Mouse (Mus musculus): ENCODE results near the gene Exoc6b. TPM values are rescaled to one million over a fixed set of nuclear protein-coding genes. Genes with fewer than 3 reads are reported as not detected.
"Not testable (repeated sequence)": the region's sequence is repeated elsewhere in the genome, so short reads cannot be mapped to it uniquely, and the experiment has no call there.

Gene Exoc6b
- polyA plus RNA-seq, 1 experiment from 2014 or later = 52.2 TPM

GRCm38 (mm10) chr6:84640324-84641061 is 428.8 kb downstream of the Exoc6b start:
- Histone ChIP-seq H3K36me3 (no peaks in the 10 kb centered on the region), H3K27me3 (no peaks in the 10 kb centered on the region), H3K9me3 (no peaks in the 10 kb centered on the region), H3K4me3 (replicated peaks) (no peak overlapping the region), H3K4me2 (replicated peaks) (no peak overlapping the region), H3K27ac (no peak overlapping the region), H3K9ac (replicated peaks) (no peak overlapping the region), H3K4me1 (replicated peaks) (no peaks in the 10 kb centered on the region)
- WGBS = 86% methylated on average over 9 of the region's 9 CpGs
- no peak for ATAC-seq

DNA sequence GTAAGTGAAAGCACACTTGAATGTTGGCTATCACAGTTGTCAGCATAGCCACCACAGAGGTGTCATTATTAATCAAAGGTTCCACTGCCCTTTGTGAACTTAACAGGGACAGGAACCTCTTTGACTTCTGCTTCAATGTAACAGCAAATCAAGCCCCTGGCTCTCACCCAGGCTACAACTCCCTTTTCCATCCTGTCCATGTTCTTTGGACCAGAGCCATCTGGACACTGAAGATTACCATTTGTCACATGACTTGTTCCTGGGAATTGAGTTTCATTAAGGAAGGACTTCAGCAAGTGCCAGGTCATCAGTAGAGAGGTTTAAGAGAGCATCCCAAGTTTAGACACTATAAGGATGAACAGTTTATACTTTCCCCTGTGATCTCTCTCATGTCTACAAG is 431.1 kb downstream of the Exoc6b start:
- Histone ChIP-seq H3K27ac (no peak overlapping the region), H3K9me3 (no peaks in the 10 kb centered on the region), H3K36me3 (no peaks in the 10 kb centered on the region), H3K4me3 (replicated peaks) (no peak overlapping the region), H3K9ac (replicated peaks) (no peak overlapping the region), H3K4me2 (replicated peaks) (no peak overlapping the region), H3K4me1 (replicated peaks) (no peaks in the 10 kb centered on the region), H3K27me3 (no peaks in the 10 kb centered on the region)
- ATAC-seq = no peak

GRCm38 (mm10) chr6:84631588-84631987 is 437.7 kb downstream of the Exoc6b start:
- no peak overlapping the region for H3K4me3 ChIP-seq (replicated peaks)
- no peaks in the 10 kb centered on the region for H3K4me1 ChIP-seq (replicated peaks)
- no peaks in the 10 kb centered on the region for H3K36me3 ChIP-seq
- no peak for ATAC-seq
- no peaks in the 10 kb centered on the region for H3K9me3 ChIP-seq
- 80% methylated on average over 2 of the region's 2 CpGs for WGBS
- H3K9ac ChIP-seq (replicated peaks) = no peak overlapping the region
- no peak overlapping the region for H3K27ac ChIP-seq
- H3K4me2 ChIP-seq (replicated peaks) = no peak overlapping the region
- no peaks in the 10 kb centered on the region for H3K27me3 ChIP-seq

DNA sequence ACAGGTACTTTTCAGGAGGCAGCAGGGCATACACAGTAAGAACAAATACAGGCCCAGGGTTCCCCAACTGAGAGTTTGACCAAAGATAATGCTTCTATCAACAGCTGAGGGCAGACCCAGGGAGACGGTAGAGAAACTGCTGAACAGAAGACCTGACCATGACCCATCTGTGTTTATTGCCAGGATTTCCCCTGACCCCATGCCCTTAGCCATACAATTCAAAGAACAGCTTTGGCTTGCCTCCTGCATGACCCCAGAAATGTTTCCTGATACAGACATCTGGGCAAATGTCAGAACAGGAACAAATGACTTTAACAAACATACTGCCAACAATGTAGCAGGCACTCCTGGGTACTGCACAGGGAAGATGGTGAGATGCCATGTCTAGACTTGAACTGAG is 439.0 kb downstream of the Exoc6b start:
- H3K27ac ChIP-seq = no peak overlapping the region
- no peak overlapping the region for H3K9ac ChIP-seq (replicated peaks)
- no peak overlapping the region for H3K4me2 ChIP-seq (replicated peaks)
- no peaks in the 10 kb centered on the region for H3K9me3 ChIP-seq
- H3K4me1 ChIP-seq (replicated peaks) = no peaks in the 10 kb centered on the region
- H3K36me3 ChIP-seq = no peaks in the 10 kb centered on the region
- WGBS = 42% methylated on average over 1 of the region's 1 CpGs
- H3K4me3 ChIP-seq (replicated peaks) = no peak overlapping the region
- no peaks in the 10 kb centered on the region for H3K27me3 ChIP-seq
- no peak for ATAC-seq

DNA sequence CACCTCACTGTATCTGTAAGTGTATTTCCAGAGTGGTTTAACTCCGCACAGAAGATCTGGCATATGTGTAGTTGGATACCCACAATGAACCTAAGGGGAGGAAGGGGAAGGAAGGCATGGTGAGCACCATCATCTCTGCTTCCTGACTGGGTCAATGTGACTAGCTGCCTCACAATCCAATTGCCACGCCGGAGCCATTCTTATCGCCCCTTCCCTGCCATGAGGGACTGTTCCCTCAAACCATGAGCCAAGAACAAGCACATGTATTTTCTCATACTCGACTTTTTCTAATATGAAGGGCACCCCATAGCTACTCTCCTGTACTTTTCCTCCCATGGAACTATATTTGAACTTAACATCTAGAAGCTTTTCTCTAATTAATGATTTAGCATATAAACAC is 440.5 kb downstream of the Exoc6b start:
- no peak overlapping the region for H3K4me2 ChIP-seq (replicated peaks)
- H3K9me3 ChIP-seq = no peaks in the 10 kb centered on the region
- no peaks in the 10 kb centered on the region for H3K27me3 ChIP-seq
- no peak overlapping the region for H3K9ac ChIP-seq (replicated peaks)
- no peaks in the 10 kb centered on the region for H3K4me1 ChIP-seq (replicated peaks)
- WGBS = 89% methylated on average over 5 of the region's 5 CpGs
- H3K36me3 ChIP-seq = no peaks in the 10 kb centered on the region
- no peak for ATAC-seq
- no peak overlapping the region for H3K27ac ChIP-seq
- H3K4me3 ChIP-seq (replicated peaks) = no peak overlapping the region

DNA sequence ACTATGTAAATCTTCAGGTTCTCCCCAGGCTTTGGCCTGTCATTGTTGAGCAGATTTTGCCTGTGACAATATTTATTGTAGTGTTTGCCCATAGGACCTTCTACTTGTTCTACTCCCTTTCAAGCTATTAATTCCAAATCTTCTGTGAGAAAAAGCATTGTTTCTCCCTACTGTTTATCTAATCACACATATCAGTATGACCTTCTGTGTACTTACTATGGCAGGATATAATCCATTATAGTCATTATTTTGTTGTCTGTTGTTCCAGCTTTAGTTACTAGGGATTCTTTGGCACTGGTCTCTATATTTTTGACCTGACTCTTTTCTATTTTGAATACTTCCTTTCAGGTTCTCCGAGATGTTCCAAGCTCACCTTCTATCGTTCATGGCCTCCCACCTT is 442.9 kb downstream of the Exoc6b start:
- Histone ChIP-seq H3K9ac (replicated peaks) (no peak overlapping the region), H3K4me3 (replicated peaks) (no peak overlapping the region), H3K27ac (no peak overlapping the region), H3K9me3 (no peaks in the 10 kb centered on the region), H3K4me2 (replicated peaks) (no peak overlapping the region), H3K36me3 (no peaks in the 10 kb centered on the region; the same call in 1 of the 2 replicates), H3K27me3 (no peaks in the 10 kb centered on the region), H3K4me1 (replicated peaks) (no peaks in the 10 kb centered on the region)
- 97% methylated on average over 2 of the region's 2 CpGs for WGBS
- no peak for ATAC-seq

DNA sequence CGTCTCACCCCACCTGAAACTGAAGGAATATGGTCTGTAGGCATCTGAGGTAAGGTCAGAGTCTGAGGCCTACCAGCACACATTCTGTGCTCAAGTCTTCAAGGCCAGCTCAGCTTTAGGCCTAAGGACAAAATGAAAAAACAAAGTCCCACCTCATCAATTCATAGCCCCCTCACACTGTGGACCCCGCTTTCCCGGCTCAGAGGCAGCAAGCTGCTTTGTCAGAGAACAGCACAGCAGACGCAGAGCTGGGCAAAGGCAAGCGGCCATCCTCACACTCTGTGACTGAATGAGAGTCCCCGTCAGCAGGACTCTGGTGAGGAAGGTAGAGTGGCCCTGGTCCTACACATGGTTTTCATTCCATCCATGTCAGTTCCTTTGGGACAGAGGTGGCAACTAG is 450.1 kb downstream of the Exoc6b start:
- Histone ChIP-seq H3K4me1 (replicated peaks) (no peaks in the 10 kb centered on the region), H3K27ac (no peak overlapping the region), H3K4me2 (replicated peaks) (no peak overlapping the region), H3K36me3 (peaks cover 25% of the 10 kb centered on the region), H3K9me3 (no peaks in the 10 kb centered on the region), H3K9ac (replicated peaks) (no peak overlapping the region), H3K4me3 (replicated peaks) (no peak overlapping the region), H3K27me3 (no peaks in the 10 kb centered on the region)
- 88% methylated on average over 6 of the region's 6 CpGs for WGBS
- ATAC-seq = no peak

GRCm38 (mm10) chr6:84617051-84617450 is 452.3 kb downstream of the Exoc6b start:
- no peak for ATAC-seq
- Histone ChIP-seq H3K27me3 (no peaks in the 10 kb centered on the region), H3K4me3 (replicated peaks) (no peak overlapping the region), H3K9ac (replicated peaks) (no peak overlapping the region), H3K4me1 (replicated peaks) (no peaks in the 10 kb centered on the region), H3K4me2 (replicated peaks) (no peak overlapping the region), H3K27ac (no peak overlapping the region), H3K36me3 (peaks cover 25% of the 10 kb centered on the region), H3K9me3 (no peaks in the 10 kb centered on the region)
- 96% methylated on average over 1 of the region's 1 CpGs for WGBS

DNA sequence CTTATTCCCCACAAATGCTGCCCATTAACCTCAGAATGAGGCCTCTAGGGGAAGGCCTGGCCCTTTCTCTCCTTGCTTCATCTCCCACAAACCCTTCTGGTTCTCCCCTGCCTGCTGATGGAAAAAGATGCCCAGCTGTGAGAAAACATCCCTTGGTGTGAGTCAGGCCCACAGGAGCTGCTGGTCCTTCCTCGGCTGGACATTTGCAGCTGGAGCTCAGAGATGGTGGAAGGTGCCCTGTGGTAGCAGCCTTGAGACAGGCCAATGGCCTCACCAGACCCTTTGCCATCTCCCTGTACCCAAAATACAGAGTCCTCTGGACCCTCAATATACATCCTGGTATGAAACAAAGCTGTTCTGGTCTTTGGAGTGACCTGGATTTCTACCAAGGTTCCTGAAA is 452.7 kb downstream of the Exoc6b start:
- no peaks in the 10 kb centered on the region for H3K4me1 ChIP-seq (replicated peaks)
- no peak overlapping the region for H3K4me3 ChIP-seq (replicated peaks)
- H3K27me3 ChIP-seq = no peaks in the 10 kb centered on the region
- H3K9me3 ChIP-seq = no peaks in the 10 kb centered on the region
- ATAC-seq = no peak
- 82% methylated on average over 1 of the region's 1 CpGs for WGBS
- H3K4me2 ChIP-seq (replicated peaks) = no peak overlapping the region
- no peak overlapping the region for H3K27ac ChIP-seq
- H3K36me3 ChIP-seq = peaks cover 25% of the 10 kb centered on the region
- no peak overlapping the region for H3K9ac ChIP-seq (replicated peaks)

DNA sequence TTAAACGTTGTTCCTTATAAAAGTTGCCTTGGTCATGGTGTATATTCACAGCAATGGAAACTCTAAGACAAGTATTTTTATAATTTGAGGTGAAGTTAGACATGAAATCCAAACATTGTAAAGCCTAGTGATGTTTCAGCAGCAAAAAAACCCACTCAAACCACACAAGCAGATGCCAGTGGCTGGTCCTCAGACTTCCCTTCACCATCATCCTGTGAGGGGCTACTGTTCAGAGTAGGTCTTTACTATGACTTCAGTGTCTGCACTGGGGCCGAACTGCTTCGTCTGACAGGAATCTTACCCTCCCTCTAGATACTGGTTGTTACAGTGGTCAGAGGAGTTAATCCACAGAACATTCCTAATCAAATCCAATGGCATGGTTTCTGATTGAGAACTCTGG is 455.8 kb downstream of the Exoc6b start:
- Histone ChIP-seq H3K4me3 (replicated peaks) (no peak overlapping the region), H3K27ac (no peak overlapping the region), H3K9ac (replicated peaks) (no peak overlapping the region), H3K36me3 (0 out of 2 replicates have a peak, but pooled peaks cover 4% of the 10 kb centered on the region), H3K4me1 (replicated peaks) (no peaks in the 10 kb centered on the region), H3K9me3 (no peaks in the 10 kb centered on the region), H3K27me3 (no peaks in the 10 kb centered on the region), H3K4me2 (replicated peaks) (no peak overlapping the region)
- ATAC-seq = no peak
- WGBS = 92% methylated on average over 3 of the region's 3 CpGs

- no peak for ATAC-seq
- Histone ChIP-seq H3K4me2 (replicated peaks) (no peak overlapping the region), H3K9ac (replicated peaks) (no peak overlapping the region), H3K9me3 (no peaks in the 10 kb centered on the region), H3K36me3 (no peaks in the 10 kb centered on the region), H3K27ac (no peak overlapping the region), H3K4me3 (replicated peaks) (no peak overlapping the region), H3K27me3 (no peaks in the 10 kb centered on the region; the same call in 1 of the 2 replicates), H3K4me1 (replicated peaks) (no peaks in the 10 kb centered on the region)
- 26% methylated on average over 1 of the region's 1 CpGs for WGBS
These were observed 468.0 kb downstream of the Exoc6b start for GRCm38 (mm10) chr6:84601136-84601889.

DNA sequence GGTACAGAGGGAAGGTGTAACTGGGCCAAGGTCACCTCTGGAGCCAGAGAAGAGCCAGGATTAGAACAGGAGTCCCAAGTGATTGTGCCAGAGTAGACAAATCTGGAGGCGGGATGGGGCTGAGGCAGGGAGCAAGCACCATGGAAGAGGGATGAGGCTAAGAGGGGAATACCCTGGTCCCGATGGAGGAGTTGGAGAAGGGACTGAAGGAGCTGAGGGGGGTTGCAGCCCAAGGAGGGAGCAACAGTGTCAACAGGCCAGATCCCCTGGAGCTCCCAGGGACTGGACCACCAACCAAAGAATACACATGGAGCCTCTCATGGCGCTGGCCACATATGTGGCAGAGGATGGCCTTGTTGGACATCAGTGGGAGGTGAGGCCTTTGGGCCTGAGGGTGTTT is 470.0 kb downstream of the Exoc6b start:
- not testable (repeated sequence) for H3K27me3 ChIP-seq; H3K4me2 ChIP-seq (replicated peaks); H3K27ac ChIP-seq; H3K9me3 ChIP-seq; H3K4me3 ChIP-seq (replicated peaks); H3K4me1 ChIP-seq (replicated peaks); H3K36me3 ChIP-seq; ATAC-seq; H3K9ac ChIP-seq (replicated peaks)
- 87% methylated on average over 3 of the region's 3 CpGs for WGBS

Data from midbrain, embryonic 13.5 days (tissue).